Mouse (Mus musculus) heart, embryonic 15.5 days (tissue): Measurements from ENCODE around the gene Dnmt3a. TPM values are rescaled to one million over a fixed set of nuclear protein-coding genes. Genes with fewer than 3 reads are reported as not detected.

Experiments
- ATAC-seq: fragments of 200-750 bp; cut with Nextera tagmentation; replicated peaks from 2 replicates; pipeline ENCODE4 v1.8.0; 2017; ENCODE audit warnings: low read depth, moderate TSS enrichment; ENCODE audit not compliant: insufficient number of reproducible peaks, insufficient read depth, low FRiP score
- H3K27ac ChIP-seq: fragments of 300-500 bp; sonication (generic); 2 replicates; pipeline ENCODE4 v1.5.1; 2015; ENCODE audit warnings: mild to moderate bottlenecking, inconsistent platforms
- H3K27me3 ChIP-seq: fragments of 300-500 bp; sonication (generic); 2 replicates; pipeline ENCODE4 v1.6.1; 2015; ENCODE audit warnings: inconsistent platforms
- H3K36me3 ChIP-seq: fragments of 300-500 bp; sonication (generic); 2 replicates; pipeline ENCODE4 v1.6.1; 2015; ENCODE audit warnings: mild to moderate bottlenecking, inconsistent platforms
- H3K4me1 ChIP-seq: fragments of 300-500 bp; sonication (generic); replicated peaks from 2 replicates; pipeline ENCODE4 v1.6.1; 2015; ENCODE audit warnings: inconsistent platforms
- H3K4me2 ChIP-seq: fragments of 300-500 bp; sonication (generic); 2 replicates; pipeline ENCODE4 v1.6.1; 2015; ENCODE audit warnings: inconsistent platforms, mild to moderate bottlenecking, moderate library complexity
- H3K4me3 ChIP-seq: fragments of 300-500 bp; sonication (generic); 2 replicates; pipeline ENCODE4 v1.5.1; 2015; ENCODE audit warnings: mild to moderate bottlenecking, inconsistent platforms
- H3K9ac ChIP-seq: fragments of 300-500 bp; sonication (generic); 2 replicates; pipeline ENCODE4 v1.6.1; 2015; ENCODE audit warnings: mild to moderate bottlenecking, inconsistent platforms
- H3K9me3 ChIP-seq: fragments of 300-500 bp; sonication (generic); replicated peaks from 2 replicates; pipeline ENCODE4 v1.6.1; 2016; ENCODE audit warnings: inconsistent platforms
- WGBS: fragments of 180-500 bp; shearing (Covaris S2); methylation state at CpG from one replicate; pipeline ENCODE4 v1.1.7; 2015; ENCODE audit warnings: mixed read lengths; 5-methylcytosine and 5-hydroxymethylcytosine counted together
- polyA plus RNA-seq: library from polyadenylated mRNA; unstranded; fragments of >200 nt; fragmentation: Nextera tagmentation; extraction: Ambion mirVana; gene quantifications from 2 replicates; pipeline ENCODE4 v1.2.1, GENCODE M21; 2015

Gene Dnmt3a
- polyA plus RNA-seq, 1 experiment from 2014 or later: 79.9 TPM

- WGBS: 19% methylated on average over 1 of the region's 1 CpGs
- no peaks in the 10 kb centered on the region for H3K9me3 ChIP-seq
- no peaks in the 10 kb centered on the region for H3K27me3 ChIP-seq
- H3K27ac ChIP-seq: no peak overlapping the region; the same call in 1 of the 2 replicates
- H3K4me2 ChIP-seq: no peak overlapping the region
- no peak overlapping the region for H3K4me3 ChIP-seq
- H3K4me1 ChIP-seq: peaks cover 43% of the 10 kb centered on the region
- H3K36me3 ChIP-seq: no peaks in the 10 kb centered on the region
- ATAC-seq: no peak
- no peak overlapping the region for H3K9ac ChIP-seq
Measured at GRCm38 (mm10) chr12:3787541-3787940, 18.3 kb upstream of the Dnmt3a start.

GRCm38 (mm10) chr12:3788421-3789051, 17.3 kb upstream of the Dnmt3a start:
- no peak for ATAC-seq
- no peaks in the 10 kb centered on the region for H3K9me3 ChIP-seq
- no peaks in the 10 kb centered on the region for H3K36me3 ChIP-seq
- no peak overlapping the region for H3K9ac ChIP-seq
- no peaks in the 10 kb centered on the region for H3K27me3 ChIP-seq
- no peak overlapping the region for H3K4me3 ChIP-seq
- H3K4me2 ChIP-seq: no peak overlapping the region
- peaks cover 36% of the 10 kb centered on the region for H3K4me1 ChIP-seq
- WGBS: 46% methylated on average over 5 of the region's 5 CpGs
- peak overlapping the region; percentile 38; the same call in 1 of the 2 replicates for H3K27ac ChIP-seq

- no peaks in the 10 kb centered on the region for H3K27me3 ChIP-seq
- no peaks in the 10 kb centered on the region for H3K36me3 ChIP-seq
- no peak overlapping the region for H3K9ac ChIP-seq
- no peak overlapping the region for H3K27ac ChIP-seq
- H3K4me1 ChIP-seq: peaks cover 29% of the 10 kb centered on the region
- no peak overlapping the region for H3K4me2 ChIP-seq
- no peaks in the 10 kb centered on the region for H3K9me3 ChIP-seq
- WGBS: 68% methylated on average over 5 of the region's 5 CpGs
- ATAC-seq: no peak
- H3K4me3 ChIP-seq: no peak overlapping the region
Measured at GRCm38 (mm10) chr12:3789626-3790185, 16.1 kb upstream of the Dnmt3a start.

DNA sequence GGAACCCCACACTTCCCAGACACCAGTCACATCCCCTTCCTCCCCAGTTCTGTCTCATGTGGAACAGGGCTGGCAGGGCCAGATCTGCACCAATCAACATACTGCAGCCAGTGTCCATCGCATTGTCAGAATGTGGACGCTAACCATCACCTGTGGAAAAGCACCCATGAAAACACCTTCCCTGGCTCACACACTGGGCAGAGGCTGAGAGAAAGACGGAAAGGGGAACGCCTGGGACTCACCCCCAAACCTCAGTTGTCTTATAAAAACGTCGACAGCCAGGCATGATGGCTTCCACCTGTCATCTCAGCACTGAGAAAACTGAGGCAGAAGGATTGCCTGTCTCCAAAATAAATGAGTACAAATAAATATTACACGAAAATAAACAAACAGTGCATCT, 14.6 kb upstream of the Dnmt3a start:
- Histone ChIP-seq H3K4me2 (peak overlapping the region; percentile 71), H3K36me3 (no peaks in the 10 kb centered on the region), H3K27ac (no peak overlapping the region), H3K4me3 (peak overlapping the region; percentile 46), H3K27me3 (no peaks in the 10 kb centered on the region), H3K9me3 (no peaks in the 10 kb centered on the region), H3K4me1 (peaks cover 23% of the 10 kb centered on the region), H3K9ac (no peak overlapping the region)
- WGBS: 47% methylated on average over 7 of the region's 7 CpGs
- ATAC-seq: no peak

DNA sequence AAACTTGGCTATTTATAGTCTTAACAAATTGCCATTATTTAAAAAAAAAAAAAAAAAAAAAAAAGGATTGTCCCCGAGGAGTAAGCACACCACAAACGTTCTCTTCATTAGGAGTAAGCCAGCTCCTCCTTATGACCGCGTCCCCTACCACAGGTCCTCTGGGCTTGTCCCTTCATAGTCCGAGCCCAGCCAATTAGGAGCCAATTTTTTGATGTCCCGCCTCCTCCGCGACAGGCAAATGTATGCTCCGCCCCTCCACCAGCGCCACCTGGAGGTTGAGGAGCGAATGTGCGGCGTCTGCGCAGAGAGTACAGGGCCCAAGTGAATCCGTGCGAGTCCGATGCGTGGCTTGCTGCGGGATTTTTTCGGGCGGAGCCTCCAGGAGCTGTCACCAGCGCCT, 14.1 kb upstream of the Dnmt3a start:
- peak; percentile 87 for ATAC-seq
- WGBS: under 1% methylated on average over 22 of the region's 22 CpGs
- Histone ChIP-seq H3K4me1 (peaks cover 23% of the 10 kb centered on the region), H3K9ac (peak overlapping the region; percentile 38; the same call in 1 of the 2 replicates), H3K27ac (no peak overlapping the region), H3K36me3 (no peaks in the 10 kb centered on the region), H3K4me3 (peak overlapping the region; percentile 46), H3K27me3 (no peaks in the 10 kb centered on the region), H3K4me2 (peak overlapping the region; percentile 71), H3K9me3 (no peaks in the 10 kb centered on the region)

DNA sequence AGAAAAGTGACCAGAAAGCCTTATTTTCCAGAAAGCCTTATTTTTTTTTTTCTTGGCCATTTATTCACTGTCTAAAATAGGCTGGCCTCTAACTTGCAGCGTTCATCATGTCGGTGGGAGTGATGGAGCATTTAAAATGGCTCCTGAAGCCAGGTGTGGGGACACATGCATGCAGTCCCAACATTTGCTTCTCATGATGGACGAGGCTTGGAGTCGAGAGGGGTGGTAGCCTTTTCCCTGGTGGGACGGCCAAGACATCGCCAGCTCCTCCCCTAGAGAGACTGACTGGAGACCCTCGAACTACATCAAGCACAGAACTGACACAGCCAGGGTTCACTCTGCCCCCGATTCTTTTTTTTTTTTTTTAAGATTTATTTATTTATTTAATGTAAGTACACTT, 13.6 kb upstream of the Dnmt3a start:
- 23% methylated on average over 8 of the region's 8 CpGs for WGBS
- H3K27ac ChIP-seq: no peak overlapping the region
- no peaks in the 10 kb centered on the region for H3K9me3 ChIP-seq
- H3K27me3 ChIP-seq: no peaks in the 10 kb centered on the region
- H3K4me3 ChIP-seq: peak overlapping the region; percentile 46
- peak overlapping the region; percentile 71 for H3K4me2 ChIP-seq
- peaks cover 18% of the 10 kb centered on the region for H3K4me1 ChIP-seq
- H3K9ac ChIP-seq: peak overlapping the region; percentile 38; the same call in 1 of the 2 replicates
- no peaks in the 10 kb centered on the region for H3K36me3 ChIP-seq
- no peak for ATAC-seq

- 20% methylated on average over 4 of the region's 4 CpGs for WGBS
- Histone ChIP-seq H3K9ac (no peak overlapping the region), H3K27ac (no peak overlapping the region), H3K27me3 (no peaks in the 10 kb centered on the region), H3K36me3 (no peaks in the 10 kb centered on the region), H3K4me2 (no peak overlapping the region), H3K4me1 (peaks cover 7% of the 10 kb centered on the region), H3K9me3 (no peaks in the 10 kb centered on the region), H3K4me3 (no peak overlapping the region)
- no peak for ATAC-seq
Measured at GRCm38 (mm10) chr12:3795569-3795968, 10.2 kb upstream of the Dnmt3a start.

GRCm38 (mm10) chr12:3799551-3799950, 6.3 kb upstream of the Dnmt3a start:
- H3K27ac ChIP-seq: no peak overlapping the region
- H3K27me3 ChIP-seq: no peaks in the 10 kb centered on the region
- H3K4me2 ChIP-seq: no peak overlapping the region
- no peak overlapping the region for H3K9ac ChIP-seq
- no peak for ATAC-seq
- no peaks in the 10 kb centered on the region for H3K4me1 ChIP-seq
- 76% methylated on average over 1 of the region's 1 CpGs for WGBS
- no peaks in the 10 kb centered on the region for H3K36me3 ChIP-seq
- H3K4me3 ChIP-seq: no peak overlapping the region
- H3K9me3 ChIP-seq: no peaks in the 10 kb centered on the region

GRCm38 (mm10) chr12:3806271-3806684, 471 bp downstream of the Dnmt3a start:
- peak overlapping the region; percentile 86 for H3K4me3 ChIP-seq
- ATAC-seq: peak; percentile 78
- peak overlapping the region; percentile 95 for H3K9ac ChIP-seq
- no peaks in the 10 kb centered on the region for H3K27me3 ChIP-seq
- H3K9me3 ChIP-seq: no peaks in the 10 kb centered on the region
- H3K27ac ChIP-seq: peak overlapping the region; percentile 98
- H3K4me1 ChIP-seq: peaks cover 41% of the 10 kb centered on the region
- peak overlapping the region; percentile 73 for H3K4me2 ChIP-seq
- under 1% methylated on average over 31 of the region's 41 CpGs for WGBS
- no peaks in the 10 kb centered on the region for H3K36me3 ChIP-seq

GRCm38 (mm10) chr12:3806703-3807547, 1.1 kb downstream of the Dnmt3a start:
- Histone ChIP-seq H3K9ac (peak overlapping the region; percentile 95), H3K9me3 (no peaks in the 10 kb centered on the region), H3K4me3 (peak overlapping the region; percentile 86), H3K36me3 (no peaks in the 10 kb centered on the region), H3K4me1 (peaks cover 47% of the 10 kb centered on the region), H3K27me3 (no peaks in the 10 kb centered on the region), H3K4me2 (peak overlapping the region; percentile 73), H3K27ac (peak overlapping the region; percentile 98)
- WGBS: under 1% methylated on average over 107 of the region's 141 CpGs
- ATAC-seq: peak; percentile 62

GRCm38 (mm10) chr12:3807548-3808395, 2.0 kb downstream of the Dnmt3a start:
- Histone ChIP-seq H3K27me3 (no peaks in the 10 kb centered on the region), H3K36me3 (no peaks in the 10 kb centered on the region), H3K4me1 (peaks cover 54% of the 10 kb centered on the region), H3K4me2 (peak overlapping the region; percentile 73), H3K27ac (peak overlapping the region; percentile 98), H3K4me3 (peak overlapping the region; percentile 86), H3K9me3 (no peaks in the 10 kb centered on the region), H3K9ac (peak overlapping the region; percentile 95)
- 1% methylated on average over 53 of the region's 105 CpGs for WGBS
- ATAC-seq: peak; percentile 45
